Mouse (Mus musculus) kidney, postnatal 4 days (tissue): ENCODE results near the gene Ly6c2.
"Not testable (repeated sequence)": the region's sequence is repeated elsewhere in the genome, so short reads cannot be mapped to it uniquely, and the experiment has no call there.

Source experiments
- DNase-seq, 2 experiments: peaks; one replicate each; pipeline ENCODE4 v3.0.0; 2021; ENCODE audit warnings: mixed read lengths in 2 of 2

Ly6c2 gene

DNA sequence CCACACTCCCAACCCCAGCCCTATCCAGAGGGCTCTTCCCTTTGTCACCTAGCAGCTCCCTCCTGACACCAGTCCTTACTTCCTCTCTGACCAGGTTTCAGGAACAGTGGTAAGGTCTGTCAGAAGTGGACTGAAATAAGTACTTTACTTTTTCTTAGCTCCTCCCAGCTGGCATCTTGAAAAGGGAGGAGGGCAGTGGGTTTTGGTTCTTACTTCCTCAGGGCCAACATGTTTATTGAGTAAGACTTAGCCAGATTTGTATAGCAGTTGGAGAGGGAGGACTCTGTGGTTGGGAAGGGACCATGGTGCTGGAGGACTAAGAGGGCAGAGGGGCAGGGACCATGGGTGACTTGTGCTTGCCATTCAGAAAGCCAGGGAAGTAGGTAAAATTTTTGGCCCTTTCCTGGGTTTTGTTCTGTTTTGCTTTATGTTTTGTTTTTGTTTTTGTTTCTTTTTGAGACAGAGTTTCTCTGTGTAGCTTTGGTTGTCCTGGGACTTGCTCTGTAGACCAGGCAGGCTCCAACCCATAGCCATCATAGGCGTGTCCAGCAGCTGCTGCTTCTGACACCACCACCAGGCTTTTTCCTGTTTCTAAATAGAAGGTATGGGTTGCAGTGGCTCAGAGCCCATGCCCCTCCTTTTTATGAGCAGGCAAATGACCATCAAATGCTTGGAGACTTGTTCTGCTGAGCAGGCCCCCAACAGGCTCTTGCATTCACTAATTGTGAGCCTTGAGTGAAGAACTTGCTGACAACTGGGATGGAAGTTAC, at the start of gene Ly6c2:
Gene Ly6c2 (minus strand): TSS at position 110 of the 770 bp plus-strand sequence.
- DNase-seq, result not testable (repeated sequence)

DNA sequence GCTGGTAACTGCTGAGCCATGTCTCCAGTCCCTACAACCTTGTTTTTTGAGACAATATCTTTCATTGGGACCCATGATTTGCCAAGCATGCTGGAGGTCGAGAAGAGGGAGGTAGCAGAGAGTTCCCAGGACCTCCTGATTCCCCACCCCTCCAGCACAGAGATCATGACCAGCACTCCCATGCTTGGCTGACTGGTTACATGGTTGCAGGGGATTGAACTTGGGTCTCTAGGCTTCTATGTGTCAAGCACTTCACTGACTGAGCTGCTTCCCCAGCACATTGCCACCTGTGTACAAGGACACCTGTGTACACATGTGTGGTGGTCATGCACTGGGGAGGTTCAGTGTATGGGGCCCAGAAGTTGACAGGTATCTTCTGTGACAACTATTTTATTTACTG, 45.9 kb upstream of the Ly6c2 start:
- no peak for DNase-seq

DNA sequence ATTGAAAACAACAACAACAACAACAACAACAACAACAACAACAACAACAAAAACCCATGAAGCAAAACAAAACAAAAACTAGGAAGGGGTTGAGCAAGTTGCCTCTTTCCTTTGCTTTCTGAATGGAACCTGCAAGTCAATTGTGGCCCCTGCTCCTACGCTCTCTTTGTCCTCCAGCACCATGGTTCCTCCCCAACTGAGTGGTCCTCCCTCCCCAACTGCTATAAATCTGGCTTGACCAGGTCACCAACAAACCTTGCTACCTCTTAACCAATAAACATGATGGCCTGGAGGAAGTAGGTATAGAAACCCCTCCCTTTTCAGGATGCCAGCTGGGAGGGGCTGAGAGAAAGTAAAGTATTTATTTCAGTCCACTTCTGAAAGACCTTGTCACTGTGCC, 43.2 kb upstream of the Ly6c2 start, which contains the start of gene Ly6g:
Gene Ly6g (plus strand): TSS at position 301 of the 400 bp plus-strand sequence.
- DNase-seq, result no peak

DNA sequence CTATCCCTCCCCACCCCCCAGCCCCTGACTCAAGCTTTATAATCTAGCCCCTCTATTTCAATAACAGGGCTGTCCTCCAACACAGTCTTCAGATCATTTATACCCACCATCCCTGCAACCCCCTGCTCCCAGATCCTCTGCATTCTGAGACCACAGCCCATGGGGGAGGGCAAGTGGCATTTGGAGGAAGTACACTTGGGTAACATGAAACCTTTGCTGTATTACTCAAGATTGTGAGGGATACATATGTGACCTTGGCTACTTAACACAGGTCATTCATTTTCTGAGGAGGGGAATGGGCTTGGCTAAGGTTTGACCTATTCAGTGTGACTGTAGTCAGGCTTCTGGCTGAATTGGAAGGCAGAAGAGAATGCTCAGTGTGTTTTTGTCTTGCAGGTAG, 41.3 kb upstream of the Ly6c2 start:
- DNase-seq, result no peak

DNA sequence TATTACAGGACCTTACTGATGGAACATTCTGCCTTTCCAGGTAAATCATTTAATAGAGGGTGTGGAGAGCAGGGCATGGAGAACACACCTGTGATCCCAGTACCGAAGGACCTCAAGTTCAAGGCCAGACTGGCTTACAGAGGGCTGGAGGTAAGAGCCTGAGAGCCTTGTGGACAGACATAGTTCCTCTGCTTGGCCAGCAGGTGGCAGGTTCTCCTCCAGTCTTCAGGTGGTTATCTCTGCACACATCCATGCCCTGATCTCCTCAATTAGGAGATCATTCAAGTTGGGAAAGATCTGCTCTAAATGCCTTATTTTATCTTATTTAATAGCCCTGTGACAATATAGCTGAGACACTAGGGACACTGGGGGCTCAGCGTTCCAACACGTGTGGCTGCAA, 32.0 kb upstream of the Ly6c2 start:
- peak; percentile 23 to 32 for DNase-seq

DNA sequence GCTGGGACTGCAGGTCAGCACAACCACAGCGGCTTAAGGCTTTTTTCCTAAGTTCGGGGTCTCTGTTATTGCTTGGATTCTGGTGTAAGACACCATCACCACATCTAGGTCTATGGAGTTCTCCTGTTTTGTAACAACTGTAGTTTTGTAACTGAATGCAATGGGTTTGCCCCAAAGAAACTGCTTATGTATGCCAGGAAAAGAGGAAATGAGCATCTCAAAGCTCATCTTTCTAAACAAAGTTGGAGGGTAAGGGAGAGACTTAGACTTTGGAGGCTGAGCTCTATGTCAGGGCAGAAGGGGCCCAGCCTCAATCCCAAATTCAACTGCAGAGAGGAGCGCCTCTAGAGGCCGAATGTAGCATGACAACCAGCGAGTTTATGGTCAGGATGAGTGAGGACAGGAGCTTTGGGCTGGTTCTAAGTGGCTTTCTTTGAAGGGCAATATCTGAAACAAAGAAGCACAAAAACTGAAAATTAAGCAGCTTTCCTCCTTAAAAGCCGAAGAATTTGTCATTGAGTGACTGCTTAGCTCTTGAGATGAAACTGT, 30.1 kb upstream of the Ly6c2 start:
- DNase-seq, result peak; percentile 53 to 63

DNA sequence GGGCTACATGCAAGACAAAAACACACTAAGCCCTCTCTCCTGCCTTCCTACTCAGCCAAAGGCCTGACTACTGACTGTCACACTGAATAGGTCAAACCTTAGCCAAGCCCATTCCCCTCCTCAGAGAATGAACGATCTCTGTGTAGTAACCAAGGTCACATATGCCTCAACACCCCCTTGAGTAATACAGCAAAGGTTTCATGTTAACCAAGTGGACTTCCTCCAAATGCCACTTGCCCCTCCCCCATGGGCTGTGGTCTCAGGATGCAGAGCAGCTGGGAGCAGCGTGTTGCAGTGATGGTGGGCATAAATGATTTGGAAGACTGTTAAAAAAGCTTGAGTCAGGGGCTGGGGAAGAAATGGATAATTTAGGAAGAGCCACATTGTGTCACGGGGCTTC, 26.0 kb upstream of the Ly6c2 start:
- peak; percentile 3 to 5 for DNase-seq

DNA sequence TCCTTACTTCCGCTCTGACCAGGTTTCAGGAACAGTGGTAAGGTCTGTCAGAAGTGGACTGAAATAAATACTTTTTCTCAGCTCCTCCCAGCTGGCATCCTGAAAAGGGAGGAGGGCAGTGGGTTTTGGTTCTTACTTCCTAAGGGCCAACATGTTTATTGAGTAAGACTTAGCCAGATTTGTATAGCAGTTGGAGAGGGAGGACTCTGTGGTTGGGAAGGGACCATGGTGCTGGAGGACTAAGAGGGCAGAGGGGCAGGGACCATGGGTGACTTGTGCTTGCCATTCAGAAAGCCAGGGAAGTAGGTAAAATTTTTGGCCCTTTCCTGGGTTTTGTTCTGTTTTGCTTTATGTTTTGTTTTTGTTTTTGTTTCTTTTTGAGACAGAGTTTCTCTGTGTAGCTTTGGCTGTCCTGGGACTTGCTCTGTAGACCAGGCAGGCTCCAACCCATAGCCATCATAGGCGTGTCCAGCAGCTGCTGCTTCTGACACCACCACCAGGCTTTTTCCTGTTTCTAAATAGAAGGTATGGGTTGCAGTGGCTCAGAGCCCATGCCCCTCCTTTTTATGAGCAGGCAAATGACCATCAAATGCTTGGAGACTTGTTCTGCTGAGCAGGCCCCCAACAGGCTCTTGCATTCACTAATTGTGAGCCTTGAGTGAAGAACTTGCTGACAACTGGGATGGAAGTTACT, 23.5 kb upstream of the Ly6c2 start:
- not testable (repeated sequence) for DNase-seq

DNA sequence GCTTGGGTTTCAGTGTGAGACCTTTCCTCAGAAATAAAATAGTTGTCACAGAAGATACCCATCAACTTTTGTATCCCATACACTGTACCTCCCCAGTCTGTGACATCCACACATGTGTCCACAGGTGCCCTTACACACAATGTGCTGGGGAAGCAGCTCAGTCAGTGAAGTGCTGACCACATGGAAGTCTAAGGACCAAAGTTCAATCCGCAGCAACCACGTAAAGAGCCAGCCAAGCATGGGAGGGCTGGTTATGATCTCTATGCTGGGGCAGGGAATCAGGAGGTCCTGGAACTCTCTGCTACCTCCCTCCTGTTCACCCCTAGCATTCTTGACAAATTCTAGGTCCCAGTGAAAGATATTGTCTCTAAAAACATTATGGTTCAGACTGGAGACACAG, 20.6 kb upstream of the Ly6c2 start:
- DNase-seq, result peak in 1 of 2 experiments; percentile 13

DNA sequence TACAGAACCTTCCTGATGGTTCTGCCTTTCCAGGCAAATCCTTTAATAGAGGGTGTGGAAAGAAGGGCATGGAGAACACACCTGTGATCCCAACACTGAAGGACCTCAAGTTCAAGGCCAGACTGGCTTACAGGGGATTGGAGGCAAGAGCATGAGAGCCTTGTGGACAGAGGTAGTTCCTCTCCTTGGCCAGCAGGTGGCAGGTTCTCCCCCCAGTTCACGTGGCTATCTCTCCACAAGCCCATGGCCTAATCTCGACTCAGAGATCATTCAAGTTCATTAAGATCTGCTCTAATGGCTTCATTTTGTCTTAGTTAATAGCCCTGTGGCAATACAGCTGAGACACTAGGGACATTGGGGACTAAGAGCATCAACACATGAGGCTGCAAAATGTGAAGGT, 8.3 kb upstream of the Ly6c2 start:
- DNase-seq, result peak; percentile 19 to 38

DNA sequence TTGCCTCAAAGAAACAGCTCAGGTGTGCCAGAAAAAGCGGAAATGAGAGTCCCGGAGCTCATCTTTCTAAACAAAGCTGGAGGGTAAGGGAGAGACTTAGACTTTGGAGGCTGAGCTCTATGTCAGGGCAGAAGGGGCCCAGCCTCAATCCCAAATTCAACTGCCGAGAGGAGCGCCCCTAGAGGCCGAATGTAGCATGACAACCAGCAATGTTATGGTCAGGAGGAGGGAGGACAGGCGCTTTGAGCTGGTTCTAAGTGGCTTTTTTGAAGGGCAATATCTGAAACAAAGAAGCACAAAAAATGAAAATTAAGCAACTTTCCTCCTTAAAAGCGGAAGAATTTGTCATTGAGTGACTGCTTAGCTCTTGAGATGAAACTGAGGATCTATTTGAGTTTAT, 7.0 kb upstream of the Ly6c2 start:
- peak; percentile 71 to 75 for DNase-seq

DNA sequence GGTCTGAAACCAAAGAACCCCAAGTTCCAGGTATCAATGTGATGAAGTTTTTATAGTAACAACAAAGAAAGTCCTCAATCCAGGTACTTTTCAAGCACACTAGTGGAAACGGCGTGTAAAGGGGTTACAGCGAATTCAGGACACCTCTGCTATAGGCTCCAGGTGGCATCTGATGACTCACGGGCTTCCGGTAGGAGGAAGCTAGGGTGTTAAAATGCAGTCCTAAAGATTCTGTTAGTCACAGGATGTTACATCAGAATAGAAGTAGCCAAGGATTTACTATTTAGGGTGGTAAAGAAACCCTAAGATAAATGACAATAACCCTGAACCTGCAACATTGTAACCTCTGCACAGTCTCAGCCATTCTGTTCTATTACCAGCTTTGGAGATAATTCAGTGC, 5.7 kb upstream of the Ly6c2 start:
- DNase-seq, result not testable (repeated sequence)

DNA sequence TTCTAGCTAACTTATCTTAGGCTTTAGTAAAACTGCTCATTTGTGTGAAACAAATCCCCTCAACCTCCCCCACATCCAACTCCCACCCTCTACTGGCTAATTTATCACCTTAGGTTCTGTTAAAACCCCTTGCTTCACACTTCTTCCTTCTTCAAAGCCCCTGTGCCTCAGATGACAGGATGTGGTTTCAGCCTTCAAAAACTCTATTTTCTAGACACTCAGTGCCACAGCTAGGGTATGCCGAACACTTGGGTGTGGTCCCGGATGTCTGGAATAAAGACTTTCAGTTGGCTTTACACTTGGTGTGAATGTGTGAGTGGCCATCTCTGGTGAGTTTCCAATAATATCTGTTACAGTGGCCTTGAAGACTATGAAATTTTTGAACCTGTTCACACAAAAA, 4.8 kb upstream of the Ly6c2 start:
- DNase-seq, result no peak

DNA sequence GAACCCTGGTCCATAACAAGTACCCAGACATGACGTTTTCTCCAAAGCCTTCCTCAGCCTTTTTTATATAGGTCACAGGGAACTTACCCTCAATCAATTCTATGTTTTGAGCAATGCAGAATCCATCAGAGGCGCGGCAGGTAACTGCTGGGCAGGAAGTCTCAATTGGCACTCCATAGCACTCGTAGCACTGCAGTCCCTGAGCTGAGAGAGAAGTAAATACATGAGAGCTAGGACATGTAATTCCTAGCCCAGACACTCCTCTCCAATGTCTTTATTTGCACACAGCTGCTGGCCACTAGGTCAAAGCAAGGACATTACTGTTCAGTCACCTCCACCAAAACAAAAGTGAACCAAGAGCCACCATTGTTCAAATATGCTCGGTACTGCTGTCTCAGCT, 1.3 kb downstream of the Ly6c2 start:
- not testable (repeated sequence) for DNase-seq

DNA sequence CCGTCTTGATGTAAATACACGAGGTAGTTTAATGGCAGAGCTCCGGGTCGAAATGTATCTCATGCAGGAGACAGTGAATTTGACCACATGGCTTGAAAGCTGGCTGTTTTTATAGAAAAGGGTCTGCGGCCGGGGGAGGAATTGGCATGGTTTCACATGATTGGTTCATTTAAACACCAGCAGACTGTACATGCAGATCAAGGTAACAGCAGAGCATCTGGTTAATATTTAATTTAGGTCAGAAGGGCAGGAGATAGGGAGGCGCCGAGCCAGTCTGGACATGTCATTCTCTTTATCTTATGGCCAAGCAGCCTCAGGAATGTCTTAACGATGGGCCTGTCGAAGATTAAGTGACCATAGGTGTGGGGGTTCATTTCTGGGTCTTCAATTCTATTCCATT, 12.5 kb downstream of the Ly6c2 start:
- DNase-seq, result no peak

DNA sequence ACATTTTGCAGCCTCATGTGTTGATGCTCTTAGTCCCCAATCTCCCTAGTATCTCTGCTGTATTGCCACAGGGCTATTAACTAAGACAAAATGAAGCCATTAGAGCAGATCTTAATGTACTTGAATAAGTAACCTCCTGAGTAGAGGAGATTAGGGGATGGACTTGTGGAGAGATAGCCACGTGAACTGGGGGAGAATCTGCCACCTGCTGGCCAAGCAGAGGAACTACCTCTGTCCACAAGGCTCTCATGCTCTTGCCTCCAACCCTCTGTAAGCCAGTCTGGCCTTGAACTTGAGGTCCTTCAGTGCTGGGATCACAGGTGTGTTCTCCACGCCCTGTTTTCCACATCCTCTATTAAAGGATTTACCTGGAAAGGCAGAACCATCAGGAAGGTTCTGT, 23.7 kb downstream of the Ly6c2 start:
- DNase-seq, result peak in 1 of 2 experiments; percentile 10

DNA sequence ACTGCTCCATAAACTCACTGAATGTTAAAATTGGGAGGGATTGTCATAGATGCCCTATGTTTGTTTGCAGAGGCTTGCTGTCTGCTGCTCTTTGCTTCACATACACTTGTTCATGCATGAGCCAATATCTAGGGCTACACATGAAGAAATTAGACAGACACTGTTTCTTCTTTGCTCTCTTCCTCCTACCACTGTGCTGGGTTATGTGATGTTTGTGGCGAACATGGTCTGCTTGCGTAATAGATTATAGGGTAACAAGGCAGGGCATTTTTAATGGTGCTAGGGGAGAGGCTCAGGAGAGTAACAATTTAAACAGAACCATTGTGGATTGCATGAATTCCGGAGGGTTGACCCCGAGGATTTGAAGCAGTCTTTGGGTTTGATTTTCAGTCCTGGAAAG, 41.8 kb downstream of the Ly6c2 start:
- DNase-seq, result no peak

DNA sequence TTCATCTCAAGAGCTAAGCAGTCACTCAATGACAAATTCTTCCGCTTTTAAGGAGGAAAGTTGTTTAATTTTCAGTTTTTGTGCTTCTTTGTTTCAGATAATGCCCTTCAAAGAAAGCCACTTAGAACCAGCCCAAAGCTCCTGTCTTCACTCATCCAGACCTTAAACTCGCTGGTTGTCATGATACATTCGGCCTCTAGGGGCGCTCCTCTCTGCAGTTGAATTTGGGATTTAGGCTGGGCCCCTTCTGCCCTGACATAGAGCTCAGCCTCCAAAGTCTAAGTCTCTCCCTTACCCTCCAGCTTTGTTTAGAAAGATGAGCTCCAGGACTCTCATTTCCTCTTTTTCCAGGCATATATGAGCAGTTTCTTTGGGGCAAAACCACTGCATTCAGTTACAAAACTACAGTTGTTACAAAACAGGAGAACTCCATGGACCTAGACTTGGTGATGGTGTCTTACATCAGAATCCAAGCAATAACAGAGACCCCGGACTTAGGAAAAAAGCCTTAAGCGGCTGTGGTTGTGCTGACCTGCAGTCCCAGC, 49.7 kb downstream of the Ly6c2 start:
- peak; percentile 82 to 84 for DNase-seq

DNA sequence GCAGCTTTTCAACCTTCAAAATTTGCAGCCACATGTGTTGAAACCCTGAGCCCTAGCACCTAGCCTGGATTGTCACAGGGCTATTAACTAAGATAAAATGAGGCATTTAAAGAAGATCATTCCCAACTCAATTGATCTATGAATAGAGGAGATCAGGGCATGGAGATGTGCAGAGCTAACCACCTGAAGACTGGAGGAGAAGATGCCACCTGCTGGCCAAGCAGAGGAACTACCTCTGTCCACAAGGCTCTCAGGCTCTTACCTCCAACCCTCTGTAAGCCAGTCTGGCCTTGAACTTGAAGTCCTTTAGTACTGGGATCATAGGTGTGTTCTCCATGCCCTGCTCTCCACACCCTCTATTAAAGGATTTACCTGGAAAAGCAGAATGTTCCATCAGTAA, 51.3 kb downstream of the Ly6c2 start:
- peak; percentile 40 to 54 for DNase-seq
